Mouse (Mus musculus) liver, embryonic 16.5 days (tissue): Measurements from ENCODE around the gene Gm21188. TPM values are rescaled to one million over a fixed set of nuclear protein-coding genes. Genes with fewer than 3 reads are reported as not detected.
"Not testable (repeated sequence)": the region's sequence is repeated elsewhere in the genome, so short reads cannot be mapped to it uniquely, and the experiment has no call there.

Experiments
- ATAC-seq: fragments of 200-750 bp; cut with Nextera tagmentation; 2 replicates; pipeline ENCODE4 v1.8.0; 2017; ENCODE audit warnings: low read depth, mild to moderate bottlenecking, moderate number of reproducible peaks, moderate library complexity
- H3K27ac ChIP-seq: fragments of 300-500 bp; sonication (generic); 2 replicates; pipeline ENCODE4 v1.5.1; 2014; ENCODE audit warnings: mild to moderate bottlenecking, low read length
- H3K27me3 ChIP-seq: fragments of 300-500 bp; sonication (generic); 2 replicates; pipeline ENCODE4 v1.6.1; 2014; ENCODE audit warnings: low read depth, low read length, mixed read lengths; ENCODE audit not compliant: control insufficient read depth, insufficient read depth
- H3K36me3 ChIP-seq: fragments of 300-500 bp; sonication (generic); 2 replicates; pipeline ENCODE4 v1.6.1; 2014; ENCODE audit warnings: mild to moderate bottlenecking; ENCODE audit not compliant: control insufficient read depth, insufficient read depth
- H3K4me1 ChIP-seq: fragments of 300-500 bp; sonication (generic); 2 replicates; pipeline ENCODE4 v1.6.1; 2014; ENCODE audit warnings: low read depth, low read length, mixed read lengths; ENCODE audit not compliant: control insufficient read depth
- H3K4me2 ChIP-seq: fragments of 300-500 bp; sonication (generic); 2 replicates; pipeline ENCODE4 v1.6.1; 2014; ENCODE audit warnings: low read depth, low read length, mixed read lengths
- H3K4me3 ChIP-seq: fragments of 300-500 bp; sonication (generic); 2 replicates; pipeline ENCODE4 v1.5.1; 2014; ENCODE audit warnings: low read depth, mild to moderate bottlenecking, low read length
- H3K9ac ChIP-seq: fragments of 300-500 bp; sonication (generic); 2 replicates; pipeline ENCODE4 v1.6.1; 2014; ENCODE audit warnings: low read depth, low read length
- H3K9me3 ChIP-seq: fragments of 300-500 bp; sonication (generic); replicated peaks from 2 replicates; pipeline ENCODE4 v1.6.1; 2016; ENCODE audit warnings: low read length; ENCODE audit not compliant: control insufficient read depth
- WGBS: fragments of 180-500 bp; shearing (Covaris S2); extraction: QIAGEN DNeasy Blood & Tissue Kit; methylation state at CpG from one replicate; pipeline ENCODE4 v1.1.7; 2014; ENCODE audit not compliant: insufficient replicate concordance; 5-methylcytosine and 5-hydroxymethylcytosine counted together
- polyA plus RNA-seq: library from polyadenylated mRNA; unstranded; fragments of >200 nt; fragmentation: Nextera tagmentation; extraction: Ambion mirVana; gene quantifications from 2 replicates; pipeline ENCODE4 v1.2.1, GENCODE M21; 2015

Gene Gm21188
- 0.34 and 0.50 TPM in 2 replicates for polyA plus RNA-seq

DNA sequence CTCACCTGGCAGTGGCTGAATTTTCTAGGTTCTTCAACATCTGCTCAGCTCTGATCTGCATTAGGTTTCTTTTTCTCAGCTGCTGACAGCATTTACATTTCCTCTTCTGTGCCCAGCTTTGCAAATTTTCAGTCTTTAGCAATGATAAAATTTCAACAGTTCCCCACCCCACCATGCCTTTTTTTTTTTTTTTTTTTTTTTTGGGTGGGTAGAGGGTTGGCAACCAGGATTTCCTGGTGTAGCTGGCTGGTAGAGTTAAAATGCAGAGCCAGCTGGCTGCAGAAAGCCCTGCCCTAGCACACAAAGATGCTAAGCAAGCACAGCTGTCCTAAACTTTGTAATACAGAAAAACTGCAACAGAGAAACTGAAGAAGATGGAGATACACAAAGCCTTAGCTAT is at the start of gene Gm21188:
Gm21188 (minus strand) TSS at position 110 of the 400 bp plus-strand sequence.
- H3K4me3 ChIP-seq, H3K9me3 ChIP-seq, H3K36me3 ChIP-seq, H3K27me3 ChIP-seq, H3K9ac ChIP-seq, ATAC-seq, H3K4me1 ChIP-seq, H3K27ac ChIP-seq, H3K4me2 ChIP-seq: not testable (repeated sequence)

DNA sequence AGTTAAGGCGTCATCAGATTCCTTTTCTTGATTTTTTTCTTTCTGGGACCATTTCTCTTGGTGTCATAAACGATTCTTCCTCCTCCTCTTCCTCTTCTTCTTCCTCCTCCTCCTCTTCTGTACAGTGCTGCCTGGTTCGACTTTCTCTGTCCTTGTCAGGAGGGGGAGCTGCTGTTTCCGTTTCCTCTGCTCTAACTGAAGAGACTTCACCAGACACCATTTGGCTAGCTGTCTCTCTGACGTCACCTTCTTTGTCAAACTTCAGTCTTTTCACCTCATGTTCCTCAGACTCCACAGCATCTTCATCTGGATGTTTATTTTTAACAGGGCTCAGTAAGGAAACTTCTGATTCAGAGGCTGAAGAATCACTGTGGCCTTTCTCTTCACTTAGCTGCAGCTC is 47.3 kb upstream of the Gm21188 start:
- H3K9me3 ChIP-seq, H3K27me3 ChIP-seq, H3K9ac ChIP-seq, H3K4me2 ChIP-seq, H3K27ac ChIP-seq, H3K4me3 ChIP-seq, H3K36me3 ChIP-seq, H3K4me1 ChIP-seq, ATAC-seq: not testable (repeated sequence)
- WGBS: no CpG with 5 or more reads among the region's 5 CpGs

DNA sequence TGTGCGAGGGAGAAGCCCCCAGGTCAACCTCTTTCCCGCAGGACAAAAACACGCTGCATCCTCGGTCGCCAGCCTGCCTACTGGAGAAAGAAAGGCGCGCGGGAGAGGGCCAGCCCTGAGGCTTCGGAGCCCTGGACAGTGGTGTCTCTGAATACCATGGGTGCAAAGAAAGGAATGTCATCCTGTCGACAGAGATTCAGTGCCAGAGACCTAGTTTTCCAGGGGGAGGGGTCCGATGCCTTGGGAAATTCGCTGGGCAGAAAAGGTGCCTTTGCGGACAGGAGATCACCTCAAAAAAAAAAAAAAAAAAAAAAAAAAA is 44.9 kb upstream of the Gm21188 start:
- not testable (repeated sequence) for H3K27ac ChIP-seq, H3K36me3 ChIP-seq, H3K4me2 ChIP-seq, H3K9ac ChIP-seq, ATAC-seq, H3K9me3 ChIP-seq, H3K27me3 ChIP-seq, H3K4me1 ChIP-seq, H3K4me3 ChIP-seq
- 2% methylated on average over 5 of the region's 13 CpGs for WGBS

DNA sequence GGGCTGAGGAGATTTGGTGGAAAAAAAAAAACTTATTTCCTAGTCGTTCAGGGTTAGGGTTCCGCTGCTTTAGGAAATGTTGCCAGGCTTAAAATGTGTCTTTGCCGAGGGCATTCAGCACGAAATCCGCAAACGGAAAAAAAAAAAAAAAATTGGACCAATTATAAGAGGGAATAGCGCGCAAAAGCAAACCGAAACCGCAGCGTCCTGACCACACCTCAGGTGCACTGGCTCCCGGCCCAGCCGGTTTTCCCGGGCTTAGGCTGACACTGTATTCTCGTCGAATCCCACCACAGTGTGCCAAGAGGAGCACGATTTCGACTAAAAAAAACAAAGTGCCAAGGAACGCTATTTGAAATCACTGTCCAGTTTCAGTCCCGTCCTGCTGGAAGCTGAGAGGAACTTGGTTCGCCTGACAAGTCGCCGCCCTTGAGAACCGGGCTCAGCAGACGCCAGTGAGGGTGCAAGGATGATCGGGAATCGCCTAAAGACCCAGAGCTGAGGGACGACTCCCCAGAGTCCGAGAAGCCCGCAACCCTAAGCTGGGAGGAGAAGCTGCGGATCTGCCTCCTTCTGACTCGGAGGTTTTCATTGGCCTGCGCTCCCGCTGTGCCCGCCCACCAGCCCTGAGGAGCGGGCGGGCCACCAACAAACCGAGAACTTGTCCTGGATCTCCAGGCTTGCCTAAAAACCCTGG is 44.4 kb upstream of the Gm21188 start:
- H3K36me3 ChIP-seq, H3K4me3 ChIP-seq, H3K9ac ChIP-seq, H3K27ac ChIP-seq, H3K9me3 ChIP-seq, H3K27me3 ChIP-seq, H3K4me1 ChIP-seq: not testable (repeated sequence)
- ATAC-seq: 0 out of 2 replicates have a peak, but pooled peaks have one; percentile 27
- H3K4me2 ChIP-seq: peak overlapping the region; percentile 41; the same call in 1 of the 2 replicates
- under 1% methylated on average over 25 of the region's 38 CpGs for WGBS

DNA sequence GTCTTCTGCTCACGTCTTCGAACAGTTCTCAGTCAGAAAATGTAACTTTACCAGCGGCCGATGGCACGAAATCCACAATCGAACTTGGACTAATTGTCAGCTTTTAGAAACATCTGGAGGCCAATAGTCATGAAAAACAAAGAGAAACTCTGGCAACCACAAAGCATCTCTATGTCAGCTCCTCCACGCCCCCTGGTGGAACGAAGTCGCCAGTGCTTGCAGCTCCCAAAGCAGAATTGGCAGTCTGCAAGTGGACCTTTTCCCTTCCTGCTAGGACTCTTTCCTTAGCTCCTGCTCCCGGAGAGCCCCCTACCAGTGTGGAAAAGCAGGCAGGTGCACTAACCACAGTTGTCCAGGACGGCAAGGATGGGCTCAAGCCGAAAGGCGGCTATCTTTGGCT is 41.0 kb upstream of the Gm21188 start:
- WGBS: no CpG with 5 or more reads among the region's 13 CpGs
- not testable (repeated sequence) for H3K36me3 ChIP-seq, H3K9ac ChIP-seq, H3K27me3 ChIP-seq, H3K9me3 ChIP-seq, H3K4me1 ChIP-seq, H3K4me2 ChIP-seq, H3K4me3 ChIP-seq, ATAC-seq, H3K27ac ChIP-seq

DNA sequence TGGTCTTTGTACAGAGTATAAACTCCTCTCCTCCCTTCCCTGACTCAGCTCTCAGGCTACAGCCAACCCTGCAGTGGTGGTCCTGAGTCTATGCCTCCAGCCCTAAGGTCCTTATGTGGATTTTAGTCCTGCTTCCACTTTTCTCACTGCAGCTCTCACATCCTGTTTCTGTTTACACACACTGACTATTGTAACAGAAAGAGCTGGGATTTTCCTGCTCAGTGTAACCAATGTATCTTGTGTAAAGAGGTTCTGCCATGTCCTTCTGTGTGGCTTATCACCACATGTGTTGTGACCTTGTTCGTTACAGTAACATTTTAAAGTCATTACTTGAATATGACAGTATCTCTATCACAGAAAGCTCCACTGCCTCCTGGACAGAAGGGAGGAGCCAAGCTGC is 27.6 kb upstream of the Gm21188 start:
- not testable (repeated sequence) for H3K27ac ChIP-seq, H3K9ac ChIP-seq, H3K4me3 ChIP-seq, ATAC-seq, H3K9me3 ChIP-seq, H3K4me2 ChIP-seq, H3K4me1 ChIP-seq, H3K36me3 ChIP-seq, H3K27me3 ChIP-seq
- no CpG with 5 or more reads among the region's 1 CpGs for WGBS

DNA sequence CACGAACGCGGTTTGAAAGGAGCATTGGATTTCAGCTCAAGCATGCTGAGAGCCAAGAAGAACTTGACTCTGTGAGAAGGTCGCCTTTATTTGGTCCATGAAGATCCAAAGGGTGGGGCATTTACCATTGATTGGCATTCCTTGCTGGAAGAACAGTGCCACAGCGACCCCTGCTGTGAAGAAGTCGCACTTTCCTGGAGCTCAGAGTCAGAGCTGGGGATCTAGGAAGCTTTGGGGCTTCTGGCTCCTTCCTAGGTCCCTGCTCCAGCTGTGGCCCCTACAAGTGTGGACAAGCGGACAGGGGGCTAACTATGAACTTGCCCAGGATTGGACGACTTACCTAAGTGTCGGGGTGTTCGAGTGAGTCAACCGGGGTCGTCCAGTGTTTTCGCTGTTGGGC is 18.9 kb upstream of the Gm21188 start:
- not testable (repeated sequence) for H3K36me3 ChIP-seq, ATAC-seq, H3K4me3 ChIP-seq, H3K9ac ChIP-seq, H3K4me2 ChIP-seq, H3K9me3 ChIP-seq, H3K27me3 ChIP-seq, H3K27ac ChIP-seq, H3K4me1 ChIP-seq
- WGBS: no CpG with 5 or more reads among the region's 13 CpGs

DNA sequence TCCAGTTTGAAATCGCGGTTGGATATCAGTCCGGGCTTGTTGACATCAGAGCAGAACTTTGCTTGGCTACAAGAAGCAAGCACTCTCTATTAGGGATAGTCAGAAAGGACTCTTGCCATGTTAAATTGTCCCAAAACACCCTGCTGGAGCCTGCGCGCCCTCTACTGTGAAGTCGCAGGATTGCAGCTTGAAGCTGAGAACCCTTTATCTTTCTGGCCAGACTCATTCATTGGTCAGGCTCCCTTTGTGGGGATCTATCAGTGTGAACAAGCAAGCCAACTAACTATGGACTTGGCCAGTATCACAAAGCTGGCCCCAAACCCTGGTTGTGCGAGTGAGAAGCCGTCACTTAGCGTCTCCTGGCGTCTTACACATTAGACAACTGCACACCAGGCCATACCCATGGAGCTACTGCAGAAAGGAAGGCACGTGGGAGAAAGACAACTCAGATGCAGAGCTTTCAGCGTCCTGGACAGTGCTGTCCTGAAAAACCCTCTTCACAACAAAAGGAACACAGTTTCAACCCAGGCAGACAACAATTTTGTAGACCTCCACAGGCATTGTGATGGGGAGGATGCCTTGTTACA is 18.1 kb upstream of the Gm21188 start:
- not testable (repeated sequence) for ATAC-seq, H3K9ac ChIP-seq, H3K27ac ChIP-seq, H3K4me1 ChIP-seq, H3K4me2 ChIP-seq, H3K9me3 ChIP-seq, H3K27me3 ChIP-seq, H3K4me3 ChIP-seq, H3K36me3 ChIP-seq
- no CpG with 5 or more reads among the region's 12 CpGs for WGBS

DNA sequence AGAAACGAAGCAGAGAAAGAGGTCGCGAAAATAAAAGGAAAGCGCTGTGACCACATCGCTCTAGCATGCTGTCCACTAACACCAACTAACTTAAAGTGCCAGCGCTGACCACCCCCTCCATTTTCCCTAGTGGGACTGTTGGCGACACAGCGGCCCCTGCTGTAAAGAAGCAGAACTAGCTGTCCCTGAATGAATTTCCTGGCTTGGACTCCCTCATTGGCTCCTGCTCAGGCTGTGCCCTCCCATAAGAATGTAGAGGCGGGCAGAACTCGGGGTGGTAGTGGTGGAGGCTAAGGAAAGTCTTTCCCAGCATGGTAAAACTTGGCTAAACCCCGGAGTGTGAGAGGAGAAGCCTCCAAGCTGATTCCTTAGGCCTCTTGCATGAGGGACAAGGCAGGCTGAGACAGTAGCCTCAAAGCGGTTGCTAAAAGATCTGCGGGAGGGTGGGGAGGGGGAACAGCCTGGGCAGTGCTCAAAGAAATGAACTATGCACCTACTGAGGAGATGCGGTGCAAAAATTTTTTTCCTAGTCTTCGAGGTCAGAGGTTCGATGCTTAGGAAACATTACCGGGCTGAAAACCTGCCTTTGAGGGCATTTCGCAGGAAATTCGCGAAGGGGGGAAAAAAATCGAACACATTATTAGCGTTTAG is 11.6 kb upstream of the Gm21188 start:
- not testable (repeated sequence) for H3K4me3 ChIP-seq, H3K9me3 ChIP-seq, H3K4me2 ChIP-seq, H3K4me1 ChIP-seq, H3K9ac ChIP-seq, H3K36me3 ChIP-seq, H3K27ac ChIP-seq, ATAC-seq, H3K27me3 ChIP-seq
- WGBS: no CpG with 5 or more reads among the region's 22 CpGs
